Mouse (Mus musculus) layer of hippocampus, adult 9-10 months (tissue): Measurements from ENCODE around the gene Adgrl3.

Experiments used
- DNase-seq: peaks from one replicate; pipeline ENCODE4 v3.0.0; 2022; ENCODE audit warnings: low spot score

Adgrl3 gene

GRCm38 (mm10) chr5:81674275-81674974 is 654.5 kb downstream of the Adgrl3 start:
- DNase-seq, result no peak

DNA sequence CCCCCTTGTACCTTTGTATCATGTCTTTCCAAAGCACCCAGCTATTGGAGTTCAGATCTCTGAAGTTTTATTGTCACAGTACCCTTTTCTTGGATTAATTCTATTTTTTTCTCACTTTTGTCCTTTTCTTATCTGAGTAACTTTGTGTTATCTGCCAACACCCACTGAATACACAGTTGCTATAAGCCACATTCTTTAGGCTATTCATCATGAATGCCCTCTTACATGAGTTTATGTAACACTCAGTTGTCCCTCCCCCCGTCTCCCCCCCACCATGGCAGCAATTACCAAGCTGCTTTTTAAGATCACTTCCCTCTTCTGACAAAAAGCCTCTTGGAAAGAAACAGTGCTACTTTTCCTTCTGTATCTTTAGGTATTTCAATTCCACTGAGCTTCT is 655.0 kb downstream of the Adgrl3 start:
- DNase-seq, result no peak

DNA sequence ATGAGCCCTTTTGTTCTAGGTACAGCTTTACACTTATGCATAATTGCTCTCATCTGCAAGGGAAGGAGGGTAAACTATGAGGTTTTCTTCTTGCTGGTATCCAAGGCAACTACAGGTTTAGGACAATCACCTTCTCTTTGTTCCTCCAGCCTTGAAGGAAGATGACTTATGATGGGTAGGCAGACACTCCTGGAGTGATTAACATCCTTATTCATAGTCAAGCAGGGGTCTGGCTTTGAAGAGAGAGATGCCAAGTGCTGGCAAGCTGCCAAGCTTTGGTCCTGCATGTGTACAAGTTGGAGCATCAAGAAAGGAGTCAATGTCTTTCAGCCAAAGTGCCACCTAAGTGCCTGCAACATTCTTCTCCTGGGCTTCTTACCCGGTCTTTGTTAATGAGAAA is 657.0 kb downstream of the Adgrl3 start:
- no peak for DNase-seq

DNA sequence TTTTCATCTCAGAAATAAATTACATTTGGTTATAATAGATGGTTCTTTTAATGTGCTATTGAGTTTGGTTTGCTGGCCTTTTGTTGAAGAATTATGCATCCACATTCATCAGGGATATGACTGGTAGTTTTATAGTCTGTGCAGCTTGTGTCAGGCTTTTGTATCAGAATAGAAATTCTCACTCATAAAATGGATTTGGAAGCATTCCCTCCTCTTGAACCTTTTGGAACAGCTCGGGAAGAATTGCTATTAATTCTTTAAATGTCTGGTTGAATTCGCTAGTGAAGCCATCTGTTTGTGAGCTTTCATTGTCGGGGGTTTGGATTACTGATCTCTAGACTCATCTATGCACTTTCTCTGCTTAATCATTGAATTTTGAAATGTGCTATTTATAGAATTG is 666.3 kb downstream of the Adgrl3 start:
- DNase-seq, result peak; percentile 32

- DNase-seq, result no peak
These were observed 666.9 kb downstream of the Adgrl3 start for GRCm38 (mm10) chr5:81686845-81687244.

- DNase-seq, result no peak
These were observed 709.7 kb downstream of the Adgrl3 start for GRCm38 (mm10) chr5:81729620-81730019.

DNA sequence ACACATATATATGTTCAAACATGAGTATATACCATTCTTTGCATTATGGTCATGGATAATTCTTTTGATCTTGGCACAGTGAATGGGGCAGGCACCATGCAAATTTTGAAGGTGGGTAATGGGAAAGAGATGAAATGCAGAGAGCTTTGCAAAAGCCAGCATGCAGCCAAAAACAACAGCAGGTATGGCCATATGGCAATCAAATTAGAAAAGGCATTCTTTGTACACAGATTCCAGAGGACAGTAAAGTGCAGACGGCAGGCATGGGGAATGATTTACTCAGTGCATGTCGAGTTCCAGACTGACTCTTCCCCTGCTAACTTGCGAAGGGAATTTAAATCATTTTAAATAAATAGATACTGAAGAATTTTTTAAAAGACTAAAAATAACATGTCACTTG is 716.1 kb downstream of the Adgrl3 start:
- DNase-seq, result peak; percentile 64

DNA sequence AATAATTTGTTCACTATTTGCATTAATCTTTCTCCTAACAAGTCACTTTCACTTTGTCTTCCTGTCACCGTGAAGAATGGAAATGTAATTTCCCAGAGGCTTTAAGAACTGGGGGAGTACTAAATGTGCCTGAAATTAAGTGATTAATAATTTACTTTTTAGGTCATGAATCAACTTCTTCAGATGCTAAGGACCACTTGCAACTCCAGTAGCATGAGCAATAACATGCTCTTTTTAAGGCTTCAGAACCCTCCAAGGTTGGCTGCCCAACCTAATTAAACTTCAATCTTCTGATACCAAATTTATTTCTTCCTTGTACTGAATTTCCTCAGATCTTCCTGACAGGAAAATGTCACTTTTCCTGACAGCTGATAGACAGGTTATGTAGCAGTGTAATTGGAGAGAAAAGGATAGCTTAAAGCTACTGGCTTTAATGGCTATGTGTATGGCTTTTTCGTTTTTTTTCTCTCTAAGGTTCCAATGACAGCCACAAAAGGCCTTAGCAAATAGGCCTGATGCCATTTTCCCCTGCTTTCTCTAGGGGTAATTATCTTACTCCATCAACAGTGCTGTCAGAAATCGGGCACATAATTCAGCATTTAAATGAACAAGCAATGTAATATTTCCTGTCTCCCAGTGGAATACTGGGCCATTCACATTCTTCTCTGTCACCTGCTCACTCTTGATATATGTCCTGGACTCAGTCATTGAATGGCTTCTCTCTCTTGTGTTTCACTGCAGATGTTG is 718.5 kb downstream of the Adgrl3 start:
- no peak for DNase-seq

DNA sequence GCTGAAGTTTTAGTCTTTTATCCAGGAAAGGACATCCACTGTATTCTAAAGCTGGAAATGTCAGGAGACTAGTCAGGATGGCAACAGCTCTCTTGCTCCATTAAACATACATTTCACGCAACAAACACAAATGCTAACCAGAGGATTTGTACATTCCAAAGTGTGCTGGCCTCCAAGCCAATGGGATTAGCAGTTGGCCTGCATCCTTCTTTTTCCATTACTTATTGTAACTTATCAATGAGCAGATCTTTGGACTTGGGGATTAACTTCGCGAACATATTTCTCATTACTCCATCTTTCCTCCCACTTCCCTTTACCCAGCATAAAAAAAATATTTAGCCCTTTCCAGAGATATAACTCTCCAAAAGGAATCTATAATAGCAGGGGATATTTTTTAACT is 732.5 kb downstream of the Adgrl3 start:
- no peak for DNase-seq

DNA sequence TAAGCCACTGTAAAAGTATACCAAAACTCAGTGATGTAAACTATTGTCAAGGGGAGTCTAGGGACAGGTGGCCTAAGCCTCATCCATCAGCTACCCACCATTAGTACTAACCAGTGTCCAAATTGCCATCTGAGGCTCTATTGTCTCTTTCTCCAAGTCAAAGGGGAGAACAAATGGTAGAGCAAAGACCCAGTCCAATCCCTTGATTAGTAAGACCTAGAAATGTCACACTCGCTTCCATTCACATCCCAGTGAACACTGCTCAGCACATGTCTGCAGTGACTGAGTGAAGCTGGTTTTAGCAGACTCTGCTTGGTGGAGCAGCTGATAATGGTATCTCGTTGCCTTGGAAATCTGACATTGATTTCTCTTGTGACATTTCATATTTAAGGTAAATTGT is 735.8 kb downstream of the Adgrl3 start:
- DNase-seq, result no peak

DNA sequence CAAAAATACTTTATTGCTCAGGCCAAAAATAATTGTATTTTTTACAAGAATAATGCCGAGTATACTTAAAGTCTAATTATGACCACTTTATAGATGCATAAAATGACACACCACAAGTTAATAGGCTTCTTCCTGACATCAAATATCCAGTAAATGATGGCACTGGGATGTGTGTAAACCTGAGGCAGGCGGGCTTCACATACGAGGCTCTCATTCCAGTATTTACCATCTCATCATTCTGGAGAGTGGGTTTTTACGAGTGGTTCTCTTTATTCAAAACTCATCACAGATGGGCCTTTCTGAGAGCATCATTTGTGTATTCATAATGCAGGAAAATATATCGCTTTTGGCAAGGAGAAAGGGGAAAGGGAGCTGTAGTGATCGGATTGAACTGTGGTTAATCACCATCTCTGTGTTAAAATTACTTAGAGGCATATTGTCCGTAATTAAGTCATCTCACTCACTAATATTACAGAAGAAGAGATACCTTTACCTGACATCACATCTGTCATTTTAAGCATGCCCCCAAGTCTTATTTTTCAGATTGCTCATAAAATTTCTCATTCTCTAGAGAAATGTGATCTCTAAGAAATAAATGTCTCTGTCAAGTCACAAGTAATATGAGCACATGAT is 737.3 kb downstream of the Adgrl3 start:
- no peak for DNase-seq

GRCm38 (mm10) chr5:81776234-81776633 is 756.3 kb downstream of the Adgrl3 start:
- no peak for DNase-seq

DNA sequence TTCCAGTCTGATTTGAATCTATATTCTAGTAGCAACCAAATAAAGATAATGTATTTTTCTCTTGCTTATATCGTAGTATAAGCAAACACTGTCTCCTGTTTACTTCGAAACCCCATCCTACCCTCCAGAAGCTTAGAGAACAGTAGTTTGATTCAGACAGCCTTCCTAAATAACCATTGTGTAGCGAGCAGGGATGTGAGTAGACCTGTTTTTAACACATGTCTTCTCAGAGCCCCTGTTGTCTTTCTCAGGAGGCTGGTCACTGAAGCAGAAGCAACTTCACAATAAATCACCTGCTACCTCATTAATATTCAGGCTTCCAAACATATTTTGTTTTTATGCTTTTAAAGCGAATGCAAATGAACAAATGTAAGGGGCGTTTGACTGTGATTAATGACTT is 756.8 kb downstream of the Adgrl3 start:
- DNase-seq, result no peak

DNA sequence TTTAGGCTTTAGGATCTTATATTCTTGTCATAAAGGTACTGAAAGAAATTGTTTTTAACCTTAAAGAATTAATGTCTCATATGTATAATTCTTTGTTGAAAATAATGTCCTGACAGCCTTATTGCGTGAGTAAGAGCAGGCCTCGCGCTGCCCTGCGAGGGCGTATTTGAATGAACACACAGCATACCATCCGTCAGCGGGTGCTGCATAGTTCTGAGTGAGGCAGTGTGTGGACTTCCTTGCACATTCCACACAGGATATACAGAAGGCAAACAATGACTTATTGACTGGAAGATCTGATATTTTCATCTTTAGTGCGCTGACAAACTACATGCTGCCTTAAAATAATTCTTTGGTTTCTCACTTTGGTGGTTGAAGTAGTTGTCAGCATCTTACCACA is 764.8 kb downstream of the Adgrl3 start:
- no peak for DNase-seq

DNA sequence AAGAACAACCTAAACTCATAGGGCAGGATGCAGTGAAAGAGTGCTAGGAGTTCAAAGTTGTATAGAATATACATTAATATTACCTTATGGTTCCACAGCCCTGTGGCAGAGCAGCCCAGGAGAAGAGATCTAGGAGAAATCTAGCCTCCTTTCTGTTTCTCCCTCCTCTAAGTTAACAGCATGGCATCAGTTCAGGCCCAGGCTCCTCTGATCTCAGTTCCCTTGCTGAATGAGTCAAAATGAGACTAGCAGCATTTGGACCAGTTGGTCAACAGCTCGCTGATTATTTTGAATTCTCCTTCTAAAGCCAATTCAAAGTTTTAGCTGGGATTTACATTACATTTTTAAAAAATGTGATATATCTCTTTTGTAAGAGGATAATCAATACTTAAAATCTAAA is 770.8 kb downstream of the Adgrl3 start:
- no peak for DNase-seq

DNA sequence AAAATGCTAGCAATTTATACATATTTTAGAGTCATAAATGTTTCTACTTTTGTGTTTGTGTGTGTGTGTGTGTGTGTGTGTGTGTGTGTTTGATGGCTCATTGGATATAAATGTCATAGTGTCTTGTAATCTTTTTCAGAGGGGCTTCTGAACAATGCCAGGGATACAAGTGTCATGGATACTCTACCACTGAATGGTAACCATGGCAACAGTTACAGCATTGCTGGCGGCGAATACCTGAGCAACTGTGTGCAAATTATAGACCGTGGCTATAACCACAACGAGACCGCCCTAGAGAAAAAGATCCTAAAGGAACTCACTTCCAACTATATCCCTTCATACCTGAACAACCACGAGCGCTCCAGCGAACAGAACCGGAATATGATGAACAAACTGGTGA is 774.2 kb downstream of the Adgrl3 start:
- DNase-seq, result no peak

GRCm38 (mm10) chr5:81794601-81795000 is 774.7 kb downstream of the Adgrl3 start:
- no peak for DNase-seq

DNA sequence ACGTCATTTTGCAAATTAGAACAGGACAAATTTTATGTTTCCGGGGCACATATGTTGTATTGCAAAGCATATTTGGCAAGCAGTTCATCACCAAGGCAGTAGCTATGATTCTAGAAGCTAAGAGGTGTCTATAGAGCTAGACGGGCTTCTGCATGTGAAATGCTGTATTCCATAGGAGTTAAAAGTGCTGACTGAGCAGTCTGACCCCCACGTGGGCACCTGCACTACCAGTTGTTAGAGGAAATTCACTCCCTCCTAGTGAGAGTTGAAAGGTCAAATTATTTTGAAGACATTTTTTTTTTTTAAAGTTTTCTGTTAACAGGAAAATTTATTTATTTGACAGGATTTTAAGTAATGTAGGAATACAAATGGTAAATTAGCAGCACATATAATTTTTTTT is 776.2 kb downstream of the Adgrl3 start:
- DNase-seq, result no peak

GRCm38 (mm10) chr5:81810966-81811365 is 791.0 kb downstream of the Adgrl3 start:
- DNase-seq, result no peak

DNA sequence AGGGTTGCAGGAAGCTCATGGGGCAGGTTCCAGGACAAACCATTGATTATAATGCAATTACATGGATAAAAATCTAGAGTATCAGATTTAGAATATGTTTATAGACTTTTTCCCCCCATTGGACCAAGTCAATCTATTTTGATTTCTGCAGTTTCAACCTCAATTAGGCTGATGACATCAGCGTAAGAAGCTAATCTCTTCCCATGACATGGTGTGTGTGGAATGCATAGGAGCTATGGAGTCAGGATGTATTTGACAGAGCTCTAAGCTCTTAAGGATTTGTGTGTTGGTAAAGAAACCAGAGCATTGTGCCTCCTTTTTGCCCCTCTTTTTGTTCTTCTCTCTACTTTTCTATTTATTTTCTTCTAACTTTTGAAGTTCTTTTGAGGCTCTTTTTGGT is 812.1 kb downstream of the Adgrl3 start:
- DNase-seq, result no peak

DNA sequence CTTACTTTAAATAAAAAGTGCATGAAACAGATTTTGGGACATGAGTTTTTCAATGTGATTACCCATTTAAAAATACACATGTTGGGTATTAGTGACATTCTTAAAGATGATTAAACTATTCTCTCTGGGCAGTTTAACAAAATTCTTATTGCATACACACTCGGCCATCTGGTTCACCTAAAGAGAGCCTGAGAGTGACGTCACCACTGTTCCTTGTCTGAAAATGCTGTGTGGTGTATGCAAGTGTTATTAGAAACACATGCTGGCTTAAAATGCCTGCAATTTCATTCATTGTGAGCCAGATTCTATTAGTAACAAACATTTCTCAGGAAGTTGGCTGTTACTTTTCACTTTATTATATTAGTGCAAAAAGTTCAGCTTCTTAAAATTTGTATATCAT is 812.7 kb downstream of the Adgrl3 start:
- DNase-seq, result no peak

DNA sequence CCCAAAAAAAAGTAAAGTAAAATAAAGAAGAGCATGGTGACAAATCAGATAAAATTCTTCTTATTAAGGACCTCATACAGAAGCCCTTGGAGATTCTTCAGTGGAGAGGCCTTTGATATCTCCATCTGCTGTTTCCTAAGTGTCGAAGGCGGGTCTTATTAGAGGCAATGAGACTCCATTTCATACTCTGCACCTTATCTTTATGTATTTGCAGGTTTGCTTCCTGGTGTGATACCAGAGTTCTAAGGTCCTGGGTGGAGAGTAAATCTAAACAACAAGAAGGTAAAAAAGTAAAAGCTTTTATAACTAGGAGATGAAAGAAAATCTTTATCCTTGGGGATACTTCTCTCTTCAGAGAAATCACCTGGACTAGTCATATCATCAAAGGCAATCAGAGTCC is 817.9 kb downstream of the Adgrl3 start:
- no peak for DNase-seq

GRCm38 (mm10) chr5:81843798-81844197 is 823.9 kb downstream of the Adgrl3 start:
- DNase-seq, result no peak
